Mouse (Mus musculus) A20 (cell line): ENCODE measurements around the gene Syf2.

Experiments used
- DNase-seq: peaks from one replicate; pipeline ENCODE4 v3.0.0-alpha.2; 2011; ENCODE audit warnings: low read depth, low spot score

Gene Syf2

GRCm38 (mm10) chr4:134923258-134924018 is 7.3 kb upstream of the Syf2 start, which contains the start of gene Rsrp1:
TSS of gene Rsrp1 (plus strand) at chr4:134923592.
- peak; percentile 99 for DNase-seq

- DNase-seq, result peak; percentile 68
Observed at GRCm38 (mm10) chr4:134924019-134924741, 6.5 kb upstream of the Syf2 start.

- no peak for DNase-seq
Observed at GRCm38 (mm10) chr4:134925206-134925605, 5.5 kb upstream of the Syf2 start.

GRCm38 (mm10) chr4:134927815-134928463 is 2.8 kb upstream of the Syf2 start:
- peak; percentile 34 for DNase-seq

GRCm38 (mm10) chr4:134928464-134928836 is 2.2 kb upstream of the Syf2 start:
- DNase-seq, result peak; percentile 42

- peak; percentile 81 for DNase-seq
Observed at GRCm38 (mm10) chr4:134929536-134929935, 1.2 kb upstream of the Syf2 start.

- DNase-seq, result no peak
Observed at GRCm38 (mm10) chr4:134930190-134930589, 508 bp upstream of the Syf2 start.

GRCm38 (mm10) chr4:134937240-134938176 is 6.8 kb downstream of the Syf2 start:
- no peak for DNase-seq

GRCm38 (mm10) chr4:134939900-134940299 is 9.2 kb downstream of the Syf2 start:
- no peak for DNase-seq

GRCm38 (mm10) chr4:134943758-134944538 is 13.2 kb downstream of the Syf2 start:
- no peak for DNase-seq

- peak; percentile 81 for DNase-seq
Observed at GRCm38 (mm10) chr4:134946024-134946744, 15.5 kb downstream of the Syf2 start.

- peak; percentile 44 for DNase-seq
Observed at GRCm38 (mm10) chr4:134950518-134951091, 19.9 kb downstream of the Syf2 start.

GRCm38 (mm10) chr4:134954461-134954860 is 23.8 kb downstream of the Syf2 start:
- DNase-seq, result no peak

- no peak for DNase-seq
Observed at GRCm38 (mm10) chr4:134955196-134955595, 24.5 kb downstream of the Syf2 start.

GRCm38 (mm10) chr4:134955845-134956244 is 25.1 kb downstream of the Syf2 start:
- peak; percentile 15 for DNase-seq

- peak; percentile 69 for DNase-seq
Observed at GRCm38 (mm10) chr4:134956328-134956727, 25.6 kb downstream of the Syf2 start.

GRCm38 (mm10) chr4:134963021-134963776 is 32.5 kb downstream of the Syf2 start:
- peak; percentile 90 for DNase-seq

GRCm38 (mm10) chr4:134967887-134968604 is 37.3 kb downstream of the Syf2 start:
- peak; percentile 88 for DNase-seq
